Mouse (Mus musculus) testis, adult 2 months (tissue): ENCODE results near the gene Ppm1d.

Experiments used
- CTCF ChIP-seq: fragments of 200-500 bp; IDR thresholded peaks from 2 replicates; pipeline ENCODE4 v1.5.1; 2012; ENCODE audit warnings: low read depth, mild to moderate bottlenecking, inconsistent platforms, low read length, moderate library complexity; ENCODE audit not compliant: control insufficient read depth, insufficient read depth, insufficient replicate concordance
- POLR2A ChIP-seq: fragments of 200-500 bp; IDR thresholded peaks from 2 replicates; pipeline ENCODE4 v1.6.1; 2012; ENCODE audit warnings: low read depth, mild to moderate bottlenecking, inconsistent platforms, low read length, moderate library complexity; ENCODE audit not compliant: control insufficient read depth

- TF ChIP-seq CTCF (no peak), POLR2A (no peak)
Observed at GRCm38 (mm10) chr11:85329167-85329894, 18.3 kb downstream of the Ppm1d start.
